Mouse (Mus musculus) stomach, adult 2 months (tissue): ENCODE measurements around the gene Yaf2. TPM values are rescaled to one million over a fixed set of nuclear protein-coding genes. Genes with fewer than 3 reads are reported as not detected.

Experiments
- polyA plus RNA-seq: library from polyadenylated mRNA; depleted of rRNA; stranded (reverse); fragments of >200 nt; gene quantifications from 2 replicates; pipeline ENCODE4 v1.2.3, GENCODE M21; 2012; rRNA removed

Yaf2 gene
- 6.8 and 10.2 TPM in 2 replicates for polyA plus RNA-seq

DNA sequence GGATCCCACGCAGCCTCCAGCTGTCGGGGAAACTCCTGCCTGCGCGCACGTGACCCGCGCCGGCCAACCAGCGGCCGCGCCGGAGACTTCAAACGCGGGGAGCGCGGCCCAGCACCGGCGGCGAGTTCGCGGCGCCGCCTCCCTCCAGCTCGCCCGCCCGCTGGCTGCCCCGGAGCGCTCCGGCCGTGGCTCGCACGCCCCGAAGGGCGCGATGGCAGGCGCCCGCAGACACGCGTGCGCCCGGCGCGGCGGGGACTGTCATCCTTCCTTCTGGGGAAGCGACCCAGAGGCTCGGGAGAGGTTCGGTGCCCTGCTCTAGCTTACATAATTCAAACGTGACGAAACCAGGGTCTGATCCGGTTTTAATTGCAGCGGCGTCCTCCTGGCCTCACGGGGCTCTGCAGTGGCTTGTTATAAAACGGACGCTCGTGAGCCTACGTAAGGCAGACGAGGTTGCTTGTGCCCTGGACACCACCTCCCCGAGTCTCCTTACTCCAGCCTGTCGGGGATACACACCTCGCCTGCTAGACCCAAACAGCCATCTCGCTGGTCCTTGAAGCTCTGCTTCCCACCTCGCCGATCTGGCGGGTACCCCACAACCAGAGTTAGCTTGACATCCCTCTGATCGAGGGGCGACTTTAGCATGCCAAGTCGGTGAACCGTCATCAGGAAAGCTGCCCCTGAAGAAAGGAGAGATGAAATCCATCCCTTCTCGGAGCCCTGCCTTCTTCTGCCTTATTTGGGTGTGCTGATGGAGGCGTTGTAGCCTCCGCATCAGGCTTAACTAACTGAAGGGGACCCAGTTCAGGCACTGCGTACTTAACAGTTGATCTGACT, at the start of gene Yaf2:
Yaf2 (minus strand) TSS at position 11 of the 837 bp plus-strand sequence.

DNA sequence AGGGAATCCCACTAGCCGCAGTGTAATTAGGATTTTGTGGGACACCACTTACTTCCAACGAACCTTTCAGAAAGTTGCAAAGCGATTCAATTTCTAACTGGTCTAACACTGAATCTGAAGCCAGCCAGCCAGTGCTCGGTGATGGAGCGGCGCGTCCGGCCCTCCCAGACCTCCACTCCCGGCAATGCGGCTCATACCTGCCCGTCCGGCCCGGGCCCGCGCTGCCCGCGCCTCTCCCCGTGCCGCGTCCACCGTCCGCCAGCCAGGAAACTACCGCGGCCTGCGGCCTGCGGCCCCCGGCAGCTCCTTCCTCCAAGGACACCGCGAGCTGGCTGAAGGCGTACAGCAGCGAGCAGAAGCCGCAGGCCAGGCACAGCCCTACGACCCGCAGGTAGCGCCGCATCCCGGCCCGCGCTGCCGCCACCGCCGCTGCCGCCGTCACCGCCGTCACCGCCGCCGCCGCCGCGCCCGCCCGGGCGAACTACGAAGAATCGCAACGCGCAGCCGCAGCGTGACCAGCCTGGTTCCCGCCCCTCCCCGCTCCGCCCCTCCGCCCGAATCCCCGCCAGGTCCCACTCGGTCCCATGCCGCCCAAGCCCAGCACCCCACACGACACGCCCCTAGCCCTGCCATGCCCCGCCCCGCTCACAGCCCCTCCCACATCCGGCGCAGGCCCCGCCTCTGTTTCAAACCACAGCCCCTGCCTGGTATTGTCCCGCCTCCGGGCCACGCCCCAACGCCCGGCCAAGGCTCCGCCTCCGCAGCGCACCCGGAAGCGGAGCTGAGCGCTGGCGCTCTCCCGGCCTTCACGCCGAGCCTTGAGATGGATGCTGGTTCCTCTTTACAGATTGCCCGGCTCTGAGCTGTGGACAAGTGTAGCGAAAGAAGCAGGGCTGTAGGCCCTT, 61.8 kb downstream of the Yaf2 start, which contains the start of gene Gxylt1:
Gxylt1 (minus strand) TSS at position 501 of the 905 bp plus-strand sequence.

Other genes with a start within 250 kb of the Yaf2 start
- gene Gxylt1, start 61.8 kb downstream of the Yaf2 start, polyA plus RNA-seq = 0.61 and 1.4 TPM in 2 replicates
- gene Zcrb1, start 61.4 kb upstream of the Yaf2 start, polyA plus RNA-seq = 7.1 and 12.5 TPM in 2 replicates
- 0.80 and 1.4 TPM in 2 replicates for gene Pphln1, start 61.4 kb upstream of the Yaf2 start, polyA plus RNA-seq